Mouse (Mus musculus) ovary, postnatal 36 days (tissue): Measurements from ENCODE around the gene Tesc.

Experiments
- DNase-seq: peaks from one replicate; pipeline ENCODE4 v3.0.0; 2022; ENCODE audit warnings: low spot score, mixed read lengths

The Tesc gene

GRCm38 (mm10) chr5:118108124-118108793 lies 80.7 kb downstream of the Tesc start:
- no peak for DNase-seq

GRCm38 (mm10) chr5:118108794-118109440 lies 81.4 kb downstream of the Tesc start:
- no peak for DNase-seq
